In genomic region chr3:25447181-25447580, GRCm38 (mm10) we compare ENCODE assay signal across 22 mouse cellular contexts.
DNase-seq lines count a peak whose midpoint lies in the region; ATAC-seq and TF ChIP-seq lines count a peak whose summit lies in the region.
"Had no signal": no experiment of that assay in that cellular context is flagged by ENCODE, and none has a peak within 500 bp of the region (broad histone marks: within the 10 kb centered on the region; RNA-seq: fewer than 3 reads in every experiment).

No protein-coding gene starts in this region.

- no peak for DNase-seq in hindbrain, embryonic 11.5 days (ENCODE audit: low spot score)
- DNase-seq in midbrain, embryonic 11.5 days (ENCODE audit: low spot score, missing footprints), result no peak
- no peak for DNase-seq in midbrain, postnatal 0 days (ENCODE audit: low spot score)
- DNase-seq in brain, embryonic 14.5 days (ENCODE audit: low read depth), result peak; percentile 64
- DNase-seq in urinary bladder, postnatal 14 days (ENCODE audit: low spot score), result no peak
- no peak for DNase-seq in cerebellum, postnatal 25 days
- DNase-seq: adrenal gland, adult 2 months; cerebellum, adult 9-10 months; heart, postnatal 10 days; kidney, adult 8-10 months; kidney, postnatal 36 days; liver, postnatal 0 days; lung, postnatal 4 days; spleen, adult 18-20 months; thymus, postnatal 36 days had no signal

- no peaks in the 10 kb centered on the region; the same call in 1 of the 2 replicates for H3K4me1 ChIP-seq in hindbrain, embryonic 13.5 days (replicated peaks)
- H3K4me1 ChIP-seq in hindbrain, embryonic 11.5 days (replicated peaks; ENCODE audit: control insufficient read depth, insufficient read depth, low read length), result no peaks in the 10 kb centered on the region
- H3K4me1 ChIP-seq in midbrain, embryonic 11.5 days (ENCODE audit: control insufficient read depth, insufficient read depth, low read length), result no peaks in the 10 kb centered on the region
- H3K4me1 ChIP-seq in midbrain, postnatal 0 days (ENCODE audit: insufficient read depth, low read length), result no peaks in the 10 kb centered on the region; the same call in 1 of the 2 replicates
- peaks cover 8% of the 10 kb centered on the region for H3K4me1 ChIP-seq in midbrain, embryonic 13.5 days (replicated peaks)
- H3K4me1 ChIP-seq: embryonic facial prominence, embryonic 13.5 days; hindbrain, embryonic 12.5 days; limb, embryonic 10.5 days had no signal

- H3K27me3 ChIP-seq in hindbrain, embryonic 13.5 days, result no peaks in the 10 kb centered on the region
- no peaks in the 10 kb centered on the region for H3K27me3 ChIP-seq in hindbrain, embryonic 11.5 days (ENCODE audit: control insufficient read depth, insufficient read depth, low read length)
- H3K27me3 ChIP-seq in midbrain, embryonic 11.5 days (ENCODE audit: control insufficient read depth, insufficient read depth, low read length), result no peaks in the 10 kb centered on the region
- no peaks in the 10 kb centered on the region for H3K27me3 ChIP-seq in midbrain, postnatal 0 days (ENCODE audit: insufficient read depth, low read length)
- no peaks in the 10 kb centered on the region for H3K27me3 ChIP-seq in midbrain, embryonic 13.5 days
- H3K27me3 ChIP-seq: embryonic facial prominence, embryonic 13.5 days; hindbrain, embryonic 12.5 days had no signal

- H3K4me2 ChIP-seq in hindbrain, embryonic 13.5 days, result no peak overlapping the region
- H3K4me2 ChIP-seq in hindbrain, embryonic 11.5 days (replicated peaks; ENCODE audit: low read depth, low read length), result no peak overlapping the region
- no peak overlapping the region for H3K4me2 ChIP-seq in midbrain, embryonic 11.5 days
- no peak overlapping the region for H3K4me2 ChIP-seq in midbrain, postnatal 0 days (ENCODE audit: low read depth, low read length, poor library complexity, severe bottlenecking)
- H3K4me2 ChIP-seq in midbrain, embryonic 13.5 days (replicated peaks), result no peak overlapping the region
- H3K4me2 ChIP-seq: embryonic facial prominence, embryonic 13.5 days; heart, embryonic 11.5 days; hindbrain, embryonic 12.5 days had no signal

- TF ChIP-seq POLR2A in brain, embryonic 14.5 days (IDR thresholded peaks at IDR 0.05; ENCODE audit: borderline replicate concordance, extremely low read depth, insufficient read depth, insufficient read length, poor library complexity, severe bottlenecking), result no peak

- no peak for TF ChIP-seq CTCF in midbrain, postnatal 0 days (IDR thresholded peaks at IDR 0.05)
- no peak for TF ChIP-seq CTCF in brain, embryonic 14.5 days (IDR thresholded peaks at IDR 0.05; ENCODE audit: borderline replicate concordance, extremely low read depth, insufficient read depth, insufficient read length)

- no peak overlapping the region for H3K9ac ChIP-seq in hindbrain, embryonic 13.5 days
- no peak overlapping the region for H3K9ac ChIP-seq in hindbrain, embryonic 11.5 days (ENCODE audit: low read depth, low read length)
- no peak overlapping the region for H3K9ac ChIP-seq in midbrain, embryonic 11.5 days (ENCODE audit: low read length)
- no peak overlapping the region for H3K9ac ChIP-seq in midbrain, postnatal 0 days (replicated peaks; ENCODE audit: low read length, poor library complexity, severe bottlenecking)
- no peak overlapping the region for H3K9ac ChIP-seq in midbrain, embryonic 13.5 days (replicated peaks)
- H3K9ac ChIP-seq: embryonic facial prominence, embryonic 13.5 days; hindbrain, embryonic 12.5 days; liver, postnatal 0 days had no signal

- no peaks in the 10 kb centered on the region for H3K9me3 ChIP-seq in hindbrain, embryonic 13.5 days
- no peaks in the 10 kb centered on the region for H3K9me3 ChIP-seq in hindbrain, embryonic 11.5 days (ENCODE audit: control insufficient read depth, low read length)
- H3K9me3 ChIP-seq in midbrain, embryonic 11.5 days (ENCODE audit: control insufficient read depth, low read length), result no peaks in the 10 kb centered on the region; the same call in 1 of the 2 replicates
- H3K9me3 ChIP-seq in midbrain, postnatal 0 days (ENCODE audit: low read length), result no peaks in the 10 kb centered on the region
- no peaks in the 10 kb centered on the region for H3K9me3 ChIP-seq in midbrain, embryonic 13.5 days
- H3K9me3 ChIP-seq: embryonic facial prominence, embryonic 13.5 days; hindbrain, embryonic 12.5 days; limb, embryonic 10.5 days had no signal

- ATAC-seq in hindbrain, embryonic 13.5 days (ENCODE audit: low FRiP score), result no peak; the same call in 1 of the 2 replicates
- ATAC-seq in hindbrain, embryonic 11.5 days (ENCODE audit: low FRiP score), result no peak
- ATAC-seq in midbrain, embryonic 11.5 days (ENCODE audit: low FRiP score), result peak; percentile 75
- no peak for ATAC-seq in midbrain, postnatal 0 days (ENCODE audit: low FRiP score)
- peak; percentile 67 for ATAC-seq in midbrain, embryonic 13.5 days
- ATAC-seq: inflammation-experienced regulatory T-cells, adult 6 months; liver, postnatal 0 days had no signal

- no peaks in the 10 kb centered on the region for H3K36me3 ChIP-seq in hindbrain, embryonic 13.5 days
- no peaks in the 10 kb centered on the region for H3K36me3 ChIP-seq in hindbrain, embryonic 11.5 days (ENCODE audit: control insufficient read depth, insufficient read depth, low read length)
- H3K36me3 ChIP-seq in midbrain, embryonic 11.5 days (ENCODE audit: control insufficient read depth, insufficient read depth, low read length), result no peaks in the 10 kb centered on the region
- H3K36me3 ChIP-seq in midbrain, postnatal 0 days (ENCODE audit: insufficient read depth, low read length), result no peaks in the 10 kb centered on the region
- no peaks in the 10 kb centered on the region for H3K36me3 ChIP-seq in midbrain, embryonic 13.5 days
- H3K36me3 ChIP-seq: embryonic facial prominence, embryonic 13.5 days; hindbrain, embryonic 12.5 days; limb, embryonic 10.5 days had no signal

- H3K4me3 ChIP-seq in hindbrain, embryonic 13.5 days, result no peak overlapping the region
- no peak overlapping the region for H3K4me3 ChIP-seq in hindbrain, embryonic 11.5 days (ENCODE audit: low read depth, low read length)
- no peak overlapping the region for H3K4me3 ChIP-seq in midbrain, embryonic 11.5 days (ENCODE audit: low read depth, low read length)
- no peak overlapping the region for H3K4me3 ChIP-seq in midbrain, postnatal 0 days (ENCODE audit: low read depth, low read length)
- no peak overlapping the region for H3K4me3 ChIP-seq in midbrain, embryonic 13.5 days (replicated peaks)
- H3K4me3 ChIP-seq: embryonic facial prominence, embryonic 13.5 days; hindbrain, embryonic 12.5 days; limb, embryonic 10.5 days had no signal

- 0 out of 2 replicates have a peak overlapping the region, but pooled peaks have one; percentile 6 for H3K27ac ChIP-seq in hindbrain, embryonic 13.5 days
- H3K27ac ChIP-seq in hindbrain, embryonic 11.5 days (ENCODE audit: low read depth, low read length), result no peak overlapping the region
- H3K27ac ChIP-seq in midbrain, embryonic 11.5 days (ENCODE audit: low read depth, low read length), result no peak overlapping the region
- H3K27ac ChIP-seq in midbrain, postnatal 0 days (ENCODE audit: low read depth, low read length), result no peak overlapping the region
- 0 out of 2 replicates have a peak overlapping the region, but pooled peaks have one; percentile 14 for H3K27ac ChIP-seq in midbrain, embryonic 13.5 days
- H3K27ac ChIP-seq: embryonic facial prominence, embryonic 13.5 days; hindbrain, embryonic 12.5 days; limb, embryonic 10.5 days had no signal

- WGBS in hindbrain, embryonic 13.5 days, result 62% methylated on average over 1 of the region's 1 CpGs
- 84% methylated on average over 1 of the region's 1 CpGs for WGBS in hindbrain, embryonic 11.5 days
- WGBS in midbrain, embryonic 11.5 days, result 84% methylated on average over 1 of the region's 1 CpGs
- 36% methylated on average over 1 of the region's 1 CpGs for WGBS in midbrain, postnatal 0 days
- WGBS in midbrain, embryonic 13.5 days, result 32% methylated on average over 1 of the region's 1 CpGs

Comparison
In these comparisons a context has a peak if more than half of its experiments do, and no peak if none do; other contexts are left out.
1. ATAC-seq: peak in midbrain, embryonic 11.5 days (single experiment) and midbrain, embryonic 13.5 days (single experiment); none in hindbrain, embryonic 13.5 days (single experiment), hindbrain, embryonic 11.5 days (single experiment) and midbrain, postnatal 0 days (single experiment).
2. H3K27ac ChIP-seq: peak in hindbrain, embryonic 13.5 days (single experiment) and midbrain, embryonic 13.5 days (single experiment); none in hindbrain, embryonic 11.5 days (single experiment), midbrain, embryonic 11.5 days (single experiment) and midbrain, postnatal 0 days (single experiment).